Mouse (Mus musculus) liver, adult 2 months (tissue): ENCODE measurements around the gene Syt8. TPM values are rescaled to one million over a fixed set of nuclear protein-coding genes. Genes with fewer than 3 reads are reported as not detected.
A peak's percentile ranks its signal among the peaks of the same experiment; 100 is the strongest.

Experiments used
- DNase-seq: peaks from one replicate; pipeline ENCODE4 v3.0.0-alpha.2; 2011; ENCODE audit warnings: low read depth, low spot score; ENCODE audit errors: extremely low read depth
- H3K27ac ChIP-seq: fragments of 200-500 bp; replicated peaks from 2 replicates; pipeline ENCODE4 v1.5.1; 2012; ENCODE audit warnings: low read depth, mild to moderate bottlenecking, control low read depth, inconsistent platforms, low read length; ENCODE audit not compliant: insufficient read depth
- H3K27me3 ChIP-seq: fragments of 200-500 bp; 2 replicates; pipeline ENCODE4 v1.6.1; 2012; ENCODE audit warnings: mild to moderate bottlenecking, moderate library complexity, low read length, inconsistent platforms; ENCODE audit not compliant: control insufficient read depth, insufficient read depth
- H3K36me3 ChIP-seq: fragments of 200-500 bp; 2 replicates; pipeline ENCODE4 v1.6.1; 2012; ENCODE audit warnings: low read length, inconsistent platforms; ENCODE audit not compliant: control insufficient read depth, insufficient read depth
- H3K4me1 ChIP-seq: fragments of 200-500 bp; 2 replicates; pipeline ENCODE4 v1.6.1; 2011; ENCODE audit warnings: low read length; ENCODE audit not compliant: control insufficient read depth, insufficient read depth
- H3K4me3 ChIP-seq: fragments of 200-500 bp; 2 replicates; pipeline ENCODE4 v1.5.1; 2011; ENCODE audit warnings: low read depth, mild to moderate bottlenecking, control low read depth, low read length, moderate library complexity; ENCODE audit not compliant: insufficient read depth
- H3K79me2 ChIP-seq: fragments of 200-500 bp; 2 replicates; pipeline ENCODE4 v1.6.1; 2012; ENCODE audit warnings: inconsistent platforms, mild to moderate bottlenecking, low read length, moderate library complexity; ENCODE audit not compliant: control insufficient read depth, insufficient read depth
- H3K9ac ChIP-seq: fragments of 200-500 bp; 2 replicates; pipeline ENCODE4 v1.6.1; 2012; ENCODE audit warnings: low read depth, mild to moderate bottlenecking, control low read depth, inconsistent platforms, low read length
- CTCF ChIP-seq: fragments of 200-500 bp; IDR thresholded peaks from 2 replicates; pipeline ENCODE4 v1.5.1; 2011; ENCODE audit warnings: low read depth, low read length, control low read depth
- POLR2A ChIP-seq: fragments of 200-500 bp; IDR thresholded peaks from 2 replicates; pipeline ENCODE4 v1.6.1; 2011; ENCODE audit warnings: low read length, control low read depth; ENCODE audit not compliant: insufficient read depth; ENCODE audit errors: extremely low read depth
- WGBS: fragments of 180-500 bp; shearing (Covaris S2); methylation state at CpG from one replicate; pipeline ENCODE4 v1.1.7; 2018; 5-methylcytosine and 5-hydroxymethylcytosine counted together
- polyA plus RNA-seq: library from polyadenylated mRNA; depleted of rRNA; stranded (reverse); fragments of >200 nt; gene quantifications from 2 replicates; pipeline ENCODE4 v1.2.3, GENCODE M21; 2012
- total RNA-seq: library from RNA; depleted of rRNA; stranded (reverse); fragments of >200 nt; gene quantifications from 2 replicates; pipeline ENCODE4 v1.2.3, GENCODE M21; 2014

Gene Syt8
- total and polyA plus RNA-seq, 2 experiments = not detected

DNA sequence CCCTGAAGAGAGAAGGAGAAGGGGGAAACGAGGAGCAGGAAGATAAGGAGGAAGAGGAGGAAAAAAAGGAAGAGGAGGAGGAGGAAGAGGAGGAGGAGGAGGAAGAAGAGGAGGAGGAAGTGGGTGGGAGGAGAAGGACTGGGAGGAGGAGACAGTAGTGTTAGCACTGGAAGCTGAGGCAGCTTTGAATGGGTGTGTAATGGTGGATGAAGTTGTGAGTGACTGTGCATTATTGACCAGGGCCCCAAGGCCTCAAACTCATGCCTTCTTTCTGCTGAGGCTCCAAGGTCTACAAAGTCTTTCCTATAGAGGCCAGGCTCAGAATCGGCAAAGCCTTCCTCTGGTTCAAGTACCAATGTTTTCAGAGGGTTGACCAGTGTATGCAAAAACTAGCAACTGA lies 12.8 kb upstream of the Syt8 start:
- 70% methylated on average over 2 of the region's 2 CpGs for WGBS
- no peaks in the 10 kb centered on the region for H3K4me1 ChIP-seq
- H3K36me3 ChIP-seq = no peaks in the 10 kb centered on the region
- H3K4me3 ChIP-seq = no peak overlapping the region
- no peaks in the 10 kb centered on the region for H3K79me2 ChIP-seq
- no peak for DNase-seq
- TF ChIP-seq CTCF = no peak
- TF ChIP-seq POLR2A = no peak
- H3K27me3 ChIP-seq = no peaks in the 10 kb centered on the region
- H3K27ac ChIP-seq = no peak overlapping the region
- H3K9ac ChIP-seq = no peak overlapping the region

DNA sequence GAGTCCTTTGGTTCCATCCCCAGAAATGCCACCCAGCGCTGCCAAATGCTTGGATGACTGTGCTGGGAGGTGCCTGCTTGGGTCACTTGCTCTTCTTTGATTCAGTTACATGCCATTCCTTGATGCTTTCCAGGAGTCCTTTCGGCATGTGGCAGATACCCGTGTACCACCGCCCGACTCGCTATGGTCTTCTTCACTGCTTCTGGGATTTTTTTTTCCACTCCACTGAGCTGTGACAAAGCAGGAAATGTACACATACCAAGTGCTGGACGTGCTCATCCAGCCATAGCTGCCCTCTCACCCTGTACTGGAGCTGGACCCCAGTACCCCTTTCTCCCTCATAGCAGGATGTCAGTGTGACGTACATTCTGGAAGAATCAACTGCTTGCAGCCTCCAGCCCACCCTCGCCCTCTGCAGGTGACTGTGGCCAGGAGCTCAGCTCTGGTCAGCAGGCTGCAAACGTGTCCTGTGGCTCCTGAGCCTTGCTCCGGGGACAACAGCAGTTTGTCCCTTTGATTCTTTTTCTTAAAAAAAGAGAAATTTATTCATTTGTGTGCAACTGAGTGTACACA lies 8.9 kb upstream of the Syt8 start:
- no peak for DNase-seq
- Histone ChIP-seq H3K27ac (no peak overlapping the region), H3K9ac (no peak overlapping the region), H3K4me1 (no peaks in the 10 kb centered on the region), H3K4me3 (no peak overlapping the region), H3K79me2 (no peaks in the 10 kb centered on the region), H3K27me3 (no peaks in the 10 kb centered on the region), H3K36me3 (no peaks in the 10 kb centered on the region)
- 77% methylated on average over 11 of the region's 11 CpGs for WGBS
- no peak for TF ChIP-seq POLR2A
- TF ChIP-seq CTCF = peak; percentile 56

DNA sequence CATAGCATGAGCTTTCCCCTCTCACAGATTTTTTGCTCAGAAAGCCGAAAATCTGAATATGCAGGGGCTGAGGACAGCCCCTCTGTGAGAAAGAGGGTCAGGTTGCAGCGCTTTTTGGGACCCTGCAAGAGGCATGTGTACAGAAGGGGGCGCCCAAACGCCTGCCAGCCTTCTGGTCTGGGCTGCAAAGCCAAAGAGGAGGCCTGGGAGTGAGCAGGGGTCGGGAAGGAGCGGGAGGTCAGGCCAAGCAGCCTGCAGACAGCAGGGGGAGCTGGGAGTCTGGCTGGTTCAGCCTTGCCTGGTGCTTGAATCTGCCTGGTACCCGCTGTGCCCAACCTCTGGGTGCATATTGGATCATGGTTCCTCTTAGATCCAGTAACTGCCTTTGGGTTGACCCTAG lies 6.4 kb upstream of the Syt8 start:
- no peak for DNase-seq
- Histone ChIP-seq H3K27ac (no peak overlapping the region), H3K4me3 (no peak overlapping the region), H3K27me3 (no peaks in the 10 kb centered on the region), H3K79me2 (no peaks in the 10 kb centered on the region), H3K4me1 (no peaks in the 10 kb centered on the region), H3K36me3 (no peaks in the 10 kb centered on the region), H3K9ac (no peak overlapping the region)
- TF ChIP-seq POLR2A (no peak), CTCF (peak; percentile 7; the same call in 1 of the 2 replicates)
- WGBS = 30% methylated on average over 7 of the region's 7 CpGs

DNA sequence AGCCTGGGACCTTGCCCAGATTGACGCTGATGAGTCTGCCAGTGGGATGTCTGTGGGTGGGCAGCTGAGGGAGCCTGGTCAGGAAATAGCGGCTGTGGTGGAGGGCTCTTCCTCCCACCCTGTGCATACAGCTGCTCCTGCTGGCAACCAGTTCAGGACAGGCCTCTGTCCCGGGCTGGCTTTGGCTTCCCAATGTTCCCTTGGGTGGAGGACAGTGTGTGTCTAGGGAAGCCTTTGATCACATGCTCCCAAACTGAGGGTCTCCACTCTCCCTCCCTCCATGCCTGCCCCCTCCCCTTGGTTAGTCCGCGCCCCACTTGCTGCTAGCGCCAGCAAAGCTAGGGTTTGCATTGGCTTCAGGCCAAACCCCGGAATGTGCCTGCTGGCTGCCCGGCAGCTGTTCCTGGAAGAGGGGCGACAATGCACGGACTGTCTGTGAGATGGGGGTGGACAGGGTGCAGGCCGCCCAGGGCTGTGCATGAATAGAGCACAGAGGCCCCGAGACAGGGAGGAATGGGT lies 4.4 kb upstream of the Syt8 start:
- H3K9ac ChIP-seq = no peak overlapping the region
- 43% methylated on average over 12 of the region's 12 CpGs for WGBS
- H3K36me3 ChIP-seq = no peaks in the 10 kb centered on the region
- no peak for DNase-seq
- TF ChIP-seq POLR2A (no peak), CTCF (no peak)
- H3K4me1 ChIP-seq = no peaks in the 10 kb centered on the region
- no peak overlapping the region for H3K4me3 ChIP-seq
- H3K27me3 ChIP-seq = no peaks in the 10 kb centered on the region
- H3K27ac ChIP-seq = no peak overlapping the region
- no peaks in the 10 kb centered on the region for H3K79me2 ChIP-seq

DNA sequence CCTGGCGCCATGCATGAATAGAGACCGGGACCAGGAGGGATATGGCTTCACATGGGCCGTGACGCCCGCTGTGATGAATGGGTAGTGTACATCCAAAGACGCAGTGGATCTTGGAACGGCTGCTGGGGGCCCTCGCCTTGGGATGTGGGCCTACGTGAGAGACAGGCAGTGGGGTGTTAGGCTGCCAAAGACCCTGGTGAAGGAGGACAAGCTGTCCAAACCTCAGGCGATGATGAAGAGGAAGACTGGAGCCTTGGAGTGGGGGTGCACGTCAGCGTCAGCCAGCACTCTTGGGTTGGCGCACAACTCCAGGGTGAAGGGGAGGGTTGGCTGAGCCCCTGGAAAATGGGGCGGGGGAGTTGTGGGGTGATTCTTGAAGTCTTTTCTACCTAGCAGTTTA lies 3.5 kb upstream of the Syt8 start:
- 96% methylated on average over 14 of the region's 14 CpGs for WGBS
- TF ChIP-seq POLR2A (no peak), CTCF (no peak)
- no peak overlapping the region for H3K4me3 ChIP-seq
- no peaks in the 10 kb centered on the region for H3K27me3 ChIP-seq
- DNase-seq = no peak
- H3K9ac ChIP-seq = no peak overlapping the region
- no peaks in the 10 kb centered on the region for H3K36me3 ChIP-seq
- H3K4me1 ChIP-seq = no peaks in the 10 kb centered on the region
- H3K79me2 ChIP-seq = no peaks in the 10 kb centered on the region
- no peak overlapping the region for H3K27ac ChIP-seq

DNA sequence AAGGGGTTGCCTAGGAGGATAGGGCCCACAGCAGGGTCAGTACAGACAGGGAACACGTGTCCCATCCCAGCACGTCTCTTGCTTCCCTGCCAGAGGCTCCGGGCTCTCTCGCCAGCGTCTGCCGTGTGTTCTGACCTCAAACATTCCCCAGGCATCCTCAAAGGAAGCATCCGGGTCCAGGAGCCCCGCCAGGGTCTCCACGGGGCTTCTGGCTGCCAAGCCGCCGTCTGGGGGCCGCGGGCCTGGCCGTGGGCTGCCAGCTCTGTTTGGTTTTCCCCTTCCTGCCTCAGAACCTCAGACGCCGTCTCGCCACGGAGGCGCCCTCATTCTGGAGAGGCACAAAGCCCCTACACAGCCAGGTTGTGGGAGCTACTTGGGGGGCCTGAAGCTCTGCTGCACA lies 1.0 kb upstream of the Syt8 start:
- Histone ChIP-seq H3K4me1 (no peaks in the 10 kb centered on the region), H3K36me3 (no peaks in the 10 kb centered on the region), H3K27me3 (no peaks in the 10 kb centered on the region), H3K9ac (no peak overlapping the region), H3K27ac (no peak overlapping the region), H3K4me3 (no peak overlapping the region), H3K79me2 (no peaks in the 10 kb centered on the region)
- no peak for TF ChIP-seq POLR2A
- no peak for TF ChIP-seq CTCF
- 27% methylated on average over 19 of the region's 19 CpGs for WGBS
- DNase-seq = no peak
